Mouse (Mus musculus) cerebellum, adult 2 months (tissue): ENCODE data around the gene Nme4.

Experiments used
- CTCF ChIP-seq: fragments of 200-500 bp; IDR thresholded peaks from 2 replicates; pipeline ENCODE4 v1.5.1; 2011; ENCODE audit warnings: low read depth, mild to moderate bottlenecking, control low read depth, low read length, moderate library complexity, borderline replicate concordance; ENCODE audit not compliant: insufficient read depth
- POLR2A ChIP-seq: fragments of 200-500 bp; IDR thresholded peaks from 2 replicates; pipeline ENCODE4 v1.6.1; 2011; ENCODE audit warnings: low read length, control low read depth, borderline replicate concordance; ENCODE audit not compliant: insufficient read depth

- TF ChIP-seq POLR2A (no peak), CTCF (no peak)
Measured at GRCm38 (mm10) chr17:26131856-26132853, 36.8 kb upstream of the Nme4 start.
